Mouse (Mus musculus) right cerebral cortex, postnatal 25 days (tissue): Measurements from ENCODE around the gene Zbtb20.

Experiments
- DNase-seq: peaks from one replicate; pipeline ENCODE4 v3.0.0; 2022

Zbtb20 gene

GRCm38 (mm10) chr16:43577399-43577798, 701.7 kb downstream of the Zbtb20 start:
- DNase-seq, result no peak

- no peak for DNase-seq
Observed at GRCm38 (mm10) chr16:43578351-43578750, 702.7 kb downstream of the Zbtb20 start.

DNA sequence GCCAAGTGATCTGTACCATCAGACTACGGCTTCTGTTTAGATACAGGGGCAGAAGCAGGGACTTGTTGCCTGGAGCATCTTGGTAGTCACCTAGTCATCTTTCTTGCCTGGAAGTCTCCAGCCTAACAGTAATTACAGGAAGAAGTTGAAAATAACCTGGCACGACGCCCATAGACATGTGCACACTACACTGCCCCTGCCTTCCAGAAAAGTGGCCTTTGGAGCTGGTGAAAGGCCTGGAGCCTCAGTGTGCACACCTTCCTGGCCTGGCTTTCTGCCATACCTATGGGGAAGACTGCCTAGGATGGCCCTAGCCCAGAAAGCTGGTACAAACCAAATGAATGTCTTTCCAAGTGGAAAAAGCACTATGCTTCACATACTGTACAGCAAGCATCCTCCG, 703.4 kb downstream of the Zbtb20 start:
- no peak for DNase-seq

DNA sequence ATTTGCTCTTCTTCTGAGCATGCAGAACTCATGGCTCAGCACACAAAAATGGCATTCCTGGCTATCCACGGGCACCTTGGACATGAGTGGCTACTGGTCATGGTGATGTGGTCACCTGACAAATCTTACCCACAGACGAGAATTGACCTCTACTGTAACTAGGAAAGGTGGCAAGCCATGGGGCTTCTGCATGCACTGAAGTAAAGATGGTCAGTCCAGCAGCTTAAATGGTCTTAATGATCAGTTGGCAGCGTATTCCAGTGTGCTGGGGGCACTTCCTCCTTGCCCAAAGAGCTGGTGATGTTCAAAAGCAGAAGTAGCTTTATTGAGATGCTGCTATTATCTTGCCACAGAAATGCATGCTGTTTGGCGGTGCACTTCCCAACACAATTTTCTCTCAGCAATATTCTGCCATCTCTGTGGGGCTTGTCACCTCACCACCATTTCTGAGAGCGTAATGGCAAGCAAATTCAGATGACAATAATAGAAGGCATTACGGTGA, 704.7 kb downstream of the Zbtb20 start:
- no peak for DNase-seq

- no peak for DNase-seq
Observed at GRCm38 (mm10) chr16:43581551-43581950, 705.9 kb downstream of the Zbtb20 start.

GRCm38 (mm10) chr16:43586859-43587429, 711.3 kb downstream of the Zbtb20 start:
- no peak for DNase-seq

DNA sequence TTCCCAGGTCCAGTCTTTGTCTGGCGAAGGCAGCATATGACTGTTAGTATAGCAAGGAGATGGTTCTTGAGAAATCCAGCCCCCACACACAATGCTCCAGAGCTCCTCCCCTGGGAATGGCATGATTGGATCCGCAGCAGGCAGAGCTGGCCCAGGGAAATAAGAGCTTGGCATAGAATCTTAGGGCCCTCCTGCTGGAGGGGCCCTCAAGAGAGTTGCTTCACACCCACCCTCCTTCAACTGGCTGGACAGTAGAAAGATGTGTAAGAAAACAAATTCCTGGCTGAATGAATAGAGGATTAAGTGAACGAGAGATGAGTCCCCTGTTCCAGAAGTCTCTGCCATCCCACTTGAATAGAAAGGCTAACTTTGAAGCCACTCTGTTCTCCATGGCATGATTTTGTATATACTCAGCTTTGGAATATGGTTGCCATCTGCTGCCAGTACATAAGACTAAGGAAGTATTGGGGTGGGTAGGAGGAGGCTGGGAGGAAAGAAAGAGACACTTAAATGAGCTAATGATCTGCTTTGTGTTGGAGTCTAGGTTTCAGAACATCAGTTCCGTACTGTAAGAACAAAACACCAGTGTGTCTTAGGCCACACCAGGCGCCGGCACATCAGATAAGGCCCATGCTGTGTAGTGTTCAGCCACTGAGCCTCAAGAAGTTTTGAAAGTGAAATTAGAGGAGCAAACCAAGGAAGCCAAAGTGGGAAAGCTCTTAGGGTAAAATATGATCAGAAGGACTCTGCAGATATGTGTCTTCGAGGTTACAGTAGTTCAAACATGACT, 715.2 kb downstream of the Zbtb20 start:
- no peak for DNase-seq

DNA sequence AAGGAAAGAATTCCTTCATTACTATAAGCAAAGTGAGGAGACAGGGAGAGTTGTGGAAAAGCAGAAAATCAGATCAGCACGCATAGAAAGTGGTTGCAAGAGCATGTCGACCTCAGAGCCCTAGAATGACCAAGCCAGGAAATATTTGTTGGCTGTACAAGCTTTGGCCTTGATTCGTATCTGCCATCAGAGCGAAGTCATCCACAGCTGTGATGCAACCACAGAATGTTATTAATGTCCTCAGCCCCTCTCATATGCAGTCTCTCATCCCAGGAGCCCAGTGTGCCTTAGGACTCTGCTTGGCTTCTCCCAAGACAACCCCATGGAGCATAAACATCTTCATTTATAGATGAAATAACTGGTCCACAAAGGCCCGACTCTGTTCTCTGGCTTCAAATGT, 716.4 kb downstream of the Zbtb20 start:
- no peak for DNase-seq

DNA sequence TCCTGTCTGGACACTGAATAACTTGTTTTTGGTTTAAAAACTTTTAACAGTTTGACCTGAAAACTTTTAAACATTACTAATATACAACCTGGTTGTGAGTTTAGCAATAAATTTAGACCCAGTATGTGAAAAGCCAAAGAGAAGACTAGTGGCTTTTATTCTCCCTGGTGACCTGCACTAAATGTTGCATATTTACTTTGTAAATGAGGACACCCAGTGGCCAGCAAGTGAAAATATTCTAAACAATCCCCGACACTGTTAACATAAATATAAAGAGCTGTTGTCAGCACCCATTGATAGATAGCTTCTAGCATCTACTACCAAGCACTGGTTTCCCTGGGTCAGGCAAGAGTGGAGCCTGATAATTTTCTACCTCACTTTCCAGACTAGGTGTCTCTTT, 717.1 kb downstream of the Zbtb20 start:
- no peak for DNase-seq

DNA sequence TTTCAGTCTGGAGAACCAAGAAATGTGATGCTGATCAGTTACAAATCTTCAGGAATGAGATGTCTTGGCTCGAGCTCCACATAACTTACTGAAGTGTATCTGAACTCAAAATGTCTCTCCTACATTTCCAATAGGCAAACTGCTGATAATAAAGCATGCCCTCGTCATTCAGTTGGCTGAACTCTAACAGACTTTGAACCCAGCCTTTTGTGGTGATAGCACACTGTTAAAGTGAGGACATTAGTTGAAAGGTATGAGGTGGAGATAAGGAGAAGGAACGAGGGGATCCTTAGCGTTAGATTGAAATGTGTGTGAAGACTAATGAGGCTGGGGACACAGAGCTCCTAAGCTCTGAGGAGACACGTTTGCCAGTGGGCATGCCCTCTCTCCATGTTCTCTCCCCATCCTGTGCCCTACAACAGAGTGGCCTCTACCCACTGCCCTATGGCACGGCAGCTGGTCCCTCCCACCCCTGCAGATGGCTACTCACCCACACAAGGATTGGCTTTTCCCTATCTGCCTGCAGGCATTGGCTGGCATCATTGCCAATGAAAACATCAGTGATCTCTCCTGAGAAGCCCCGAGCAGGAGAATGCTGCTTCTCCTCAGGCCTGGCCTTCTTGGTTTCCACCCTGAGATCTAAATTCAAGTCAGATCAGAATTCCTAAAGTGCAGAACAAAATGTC, 721.8 kb downstream of the Zbtb20 start:
- DNase-seq, result no peak

DNA sequence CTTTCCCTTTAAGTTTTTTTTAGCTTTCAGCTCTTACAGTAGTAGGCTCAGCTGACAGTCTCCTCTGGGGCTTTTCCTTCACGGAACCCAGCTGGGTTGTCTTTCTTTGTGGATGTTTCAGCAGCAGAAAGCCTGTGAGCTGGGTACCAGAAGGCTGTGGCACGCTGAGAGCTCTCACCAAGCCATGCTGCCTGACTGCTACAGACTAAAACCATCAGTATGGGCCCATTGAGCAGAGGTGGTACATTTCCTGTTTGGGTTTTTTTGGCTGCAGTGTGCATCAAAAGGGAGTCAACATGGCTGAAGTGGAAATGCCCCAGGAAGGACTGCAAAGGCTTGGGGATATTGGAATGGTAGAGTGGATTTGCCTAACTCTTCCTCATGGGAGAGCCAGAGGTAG, 724.0 kb downstream of the Zbtb20 start:
- DNase-seq, result no peak

DNA sequence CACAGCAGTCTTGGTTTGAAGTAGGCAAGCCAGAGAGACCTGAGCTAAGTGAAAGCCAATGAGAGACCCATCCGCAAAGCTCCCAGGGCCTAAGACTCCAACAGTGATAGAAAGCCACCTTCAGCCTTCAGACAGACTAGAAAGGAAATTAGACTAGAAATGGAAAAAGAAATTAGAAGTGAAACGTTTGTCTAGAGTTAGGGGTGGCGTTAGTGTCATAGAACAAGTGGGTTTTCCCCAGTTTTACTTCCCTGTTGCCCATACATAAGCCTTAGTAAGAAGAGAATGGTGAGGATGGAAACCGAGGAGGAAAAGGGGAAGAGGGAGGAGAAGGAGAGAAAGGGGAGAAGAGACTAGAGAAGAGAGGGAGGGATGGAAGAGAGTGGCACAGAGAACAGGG, 726.9 kb downstream of the Zbtb20 start:
- no peak for DNase-seq

GRCm38 (mm10) chr16:43603591-43604141, 728.0 kb downstream of the Zbtb20 start:
- no peak for DNase-seq

GRCm38 (mm10) chr16:43604399-43605013, 728.8 kb downstream of the Zbtb20 start:
- DNase-seq, result no peak

GRCm38 (mm10) chr16:43607086-43607485, 731.4 kb downstream of the Zbtb20 start:
- no peak for DNase-seq

DNA sequence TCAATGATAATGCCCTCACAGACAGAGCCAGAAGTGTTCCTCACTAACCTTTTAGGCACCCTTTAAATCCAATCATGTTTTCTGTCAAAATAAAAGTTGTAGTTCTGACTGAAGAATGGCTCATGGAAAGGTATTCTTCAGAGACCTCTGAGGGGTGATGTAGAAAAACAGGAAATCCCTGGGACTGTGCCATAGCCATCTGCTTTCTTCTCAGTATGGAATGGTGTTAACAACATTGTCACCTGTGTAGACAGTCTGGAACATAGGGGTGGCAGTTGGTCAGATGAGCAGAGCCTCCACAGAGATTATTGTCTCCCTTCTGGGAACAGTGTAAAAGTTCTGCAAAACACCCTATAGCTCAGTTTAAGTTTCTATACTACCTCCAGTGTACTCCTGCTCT, 732.4 kb downstream of the Zbtb20 start:
- no peak for DNase-seq

DNA sequence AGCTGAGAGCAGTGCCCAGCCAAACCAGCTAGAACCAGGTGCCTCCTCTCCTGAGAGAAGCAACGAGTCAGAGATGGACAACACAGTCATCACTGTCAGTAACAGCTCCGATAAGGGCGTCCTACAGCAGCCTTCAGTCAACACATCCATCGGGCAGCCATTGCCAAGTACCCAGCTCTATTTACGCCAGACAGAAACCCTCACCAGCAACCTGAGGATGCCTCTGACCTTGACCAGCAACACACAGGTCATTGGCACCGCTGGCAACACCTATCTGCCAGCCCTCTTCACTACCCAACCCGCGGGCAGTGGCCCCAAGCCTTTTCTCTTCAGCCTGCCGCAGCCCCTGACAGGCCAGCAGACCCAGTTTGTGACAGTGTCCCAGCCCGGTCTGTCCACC, 734.7 kb downstream of the Zbtb20 start:
- no peak for DNase-seq

- no peak for DNase-seq
Observed at GRCm38 (mm10) chr16:43616348-43616747, 740.7 kb downstream of the Zbtb20 start.

DNA sequence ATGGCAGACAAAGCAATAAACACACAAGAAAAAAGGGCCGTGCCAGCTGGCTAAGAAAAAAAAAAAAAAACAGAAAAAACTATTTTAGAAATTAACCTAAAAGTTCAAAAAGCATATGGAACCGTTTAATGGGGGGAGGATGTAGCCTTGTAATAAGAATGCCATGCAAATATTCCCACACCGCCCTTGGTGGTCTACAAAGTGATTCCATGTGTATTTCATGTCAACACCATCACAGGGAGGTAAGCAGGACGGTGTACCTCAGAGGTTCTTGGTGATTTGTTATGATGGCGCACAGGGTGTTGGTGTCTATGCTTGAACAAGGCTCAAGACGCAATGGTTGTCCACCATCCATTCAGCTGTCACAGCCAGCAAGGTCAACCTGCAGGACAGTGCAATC, 741.7 kb downstream of the Zbtb20 start:
- no peak for DNase-seq

- DNase-seq, result no peak
Observed at GRCm38 (mm10) chr16:43618286-43618685, 742.6 kb downstream of the Zbtb20 start.

- DNase-seq, result no peak
Observed at GRCm38 (mm10) chr16:43619277-43619676, 743.6 kb downstream of the Zbtb20 start.

DNA sequence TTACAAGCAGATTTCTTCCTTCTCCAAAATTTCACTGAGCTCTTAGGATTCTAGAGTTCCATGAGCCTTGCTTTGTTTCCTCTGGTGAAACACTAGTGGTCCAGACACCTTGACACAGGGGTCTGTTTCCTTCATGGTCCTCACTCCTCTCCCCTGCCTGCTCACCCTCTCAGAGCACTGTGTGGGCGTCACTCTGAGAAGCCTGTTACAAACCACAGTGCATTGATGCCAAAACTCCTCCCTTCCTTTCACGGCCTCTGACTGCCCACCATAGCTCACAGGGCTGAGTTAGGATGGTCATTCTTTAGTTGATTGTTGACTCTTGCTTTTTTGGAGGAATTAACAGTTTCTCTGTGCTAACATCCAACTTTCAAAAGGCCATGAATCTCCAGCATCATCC, 744.7 kb downstream of the Zbtb20 start:
- DNase-seq, result no peak

GRCm38 (mm10) chr16:43623315-43624000, 747.8 kb downstream of the Zbtb20 start:
- no peak for DNase-seq
